Mouse (Mus musculus) limb, embryonic 14.5 days (tissue): ENCODE measurements at regions not wholly inside any gene's neighbourhood (a gene's known extent, or its start where the extent isn't known, plus 50 kb on each side); places are given as distances from the start of the nearest gene placed in this dataset.

Experiments used
- ATAC-seq: fragments of 200-750 bp; cut with Nextera tagmentation; 2 replicates; pipeline ENCODE4 v1.8.0; 2017; ENCODE audit warnings: low read depth, moderate number of reproducible peaks, moderate TSS enrichment; ENCODE audit not compliant: low FRiP score
- DNase-seq: peaks from one replicate; pipeline ENCODE4 v3.0.0-alpha.2; 2015; ENCODE audit warnings: low spot score
- H3K27ac ChIP-seq: fragments of 300-500 bp; sonication (generic); replicated peaks from 2 replicates; pipeline ENCODE4 v1.5.1; 2014; ENCODE audit warnings: low read depth, mild to moderate bottlenecking, low read length, moderate library complexity, mixed read lengths
- H3K27me3 ChIP-seq: fragments of 300-500 bp; sonication (generic); 2 replicates; pipeline ENCODE4 v1.6.1; 2014; ENCODE audit warnings: low read length, mixed read lengths; ENCODE audit not compliant: control insufficient read depth, insufficient read depth
- H3K36me3 ChIP-seq: fragments of 300-500 bp; sonication (generic); 2 replicates; pipeline ENCODE4 v1.6.1; 2014; ENCODE audit warnings: mild to moderate bottlenecking, low read length, moderate library complexity, mixed read lengths; ENCODE audit not compliant: control insufficient read depth, insufficient read depth
- H3K4me1 ChIP-seq: fragments of 300-500 bp; sonication (generic); 2 replicates; pipeline ENCODE4 v1.6.1; 2014; ENCODE audit warnings: antibody characterized with exemption, low read length, mixed read lengths; ENCODE audit not compliant: control insufficient read depth, insufficient read depth
- H3K4me2 ChIP-seq: fragments of 300-500 bp; sonication (generic); replicated peaks from 2 replicates; pipeline ENCODE4 v1.6.1; 2014; ENCODE audit warnings: low read depth, mild to moderate bottlenecking, low read length, moderate library complexity; ENCODE audit not compliant: severe bottlenecking
- H3K4me3 ChIP-seq: fragments of 300-500 bp; sonication (generic); replicated peaks from 2 replicates; pipeline ENCODE4 v1.5.1; 2014; ENCODE audit warnings: low read length
- H3K9ac ChIP-seq: fragments of 300-500 bp; sonication (generic); 2 replicates; pipeline ENCODE4 v1.6.1; 2014; ENCODE audit warnings: mild to moderate bottlenecking, low read depth, low read length, moderate library complexity; ENCODE audit not compliant: severe bottlenecking
- H3K9me3 ChIP-seq: fragments of 300-500 bp; sonication (generic); 2 replicates; pipeline ENCODE4 v1.6.1; 2016; ENCODE audit warnings: low read length; ENCODE audit not compliant: control insufficient read depth
- POLR2A ChIP-seq: fragments of 200-500 bp; IDR thresholded peaks from 2 replicates; pipeline ENCODE4 v1.8.0; 2012; ENCODE audit warnings: inconsistent platforms, mild to moderate bottlenecking, moderate library complexity, borderline replicate concordance; ENCODE audit not compliant: insufficient read depth, insufficient read length; ENCODE audit errors: extremely low read depth
- WGBS: fragments of 180-500 bp; shearing (Covaris S2); extraction: QIAGEN DNeasy Blood & Tissue Kit; methylation state at CpG from one replicate; pipeline ENCODE4 v1.1.7; 2014; 5-methylcytosine and 5-hydroxymethylcytosine counted together

- no peak overlapping the region for H3K4me3 ChIP-seq
- H3K9ac ChIP-seq = no peak overlapping the region
- TF ChIP-seq POLR2A = no peak
- H3K4me2 ChIP-seq = no peak overlapping the region
- DNase-seq (peak; percentile 3), ATAC-seq (peak; percentile 37; the same call in 1 of the 2 replicates)
- 30% methylated on average over 4 of the region's 4 CpGs for WGBS
- H3K36me3 ChIP-seq = no peaks in the 10 kb centered on the region
- peaks cover 5% of the 10 kb centered on the region; the same call in 1 of the 2 replicates for H3K4me1 ChIP-seq
- no peaks in the 10 kb centered on the region for H3K9me3 ChIP-seq
- no peak overlapping the region for H3K27ac ChIP-seq
- no peaks in the 10 kb centered on the region for H3K27me3 ChIP-seq
These were observed 372.4 kb upstream of the Isx start for GRCm38 (mm10) chr8:74500413-74501135.

- Histone ChIP-seq H3K4me2 (no peak overlapping the region), H3K27me3 (no peaks in the 10 kb centered on the region), H3K9me3 (no peaks in the 10 kb centered on the region), H3K4me3 (no peak overlapping the region), H3K27ac (no peak overlapping the region), H3K36me3 (no peaks in the 10 kb centered on the region), H3K9ac (no peak overlapping the region), H3K4me1 (peaks cover 5% of the 10 kb centered on the region; the same call in 1 of the 2 replicates)
- 86% methylated on average over 2 of the region's 2 CpGs for WGBS
- no peak for ATAC-seq
- no peak for TF ChIP-seq POLR2A
- no peak for DNase-seq
These were observed 371.7 kb upstream of the Isx start for GRCm38 (mm10) chr8:74501291-74501690.
